Mouse (Mus musculus): Measurements from ENCODE around the gene Wdr62. TPM values are rescaled to one million over a fixed set of nuclear protein-coding genes. Genes with fewer than 3 reads are reported as not detected.

Wdr62 gene
- 1.8 TPM for polyA plus RNA-seq (2015; fragmentation: Illumina TruSeq; extraction: RNeasy Lipid Tissue Mini Kit (QIAGEN cat#74804); ENCODE audit: low read depth, low replicate concordance)

GRCm38 (mm10) chr7:30279951-30280669 is at the start of gene Wdr62, which contains the start of gene Thap8:
Gene Wdr62, minus strand, starts transcription at chr7:30280419.
Gene Thap8, plus strand, starts transcription at chr7:30280094.

GRCm38 (mm10) chr7:30323795-30324194 is 43.6 kb upstream of the Wdr62 start, which contains the start of gene Sdhaf1:
Gene Sdhaf1, minus strand, starts transcription at chr7:30323895.

GRCm38 (mm10) chr7:30321539-30322284 is 41.5 kb upstream of the Wdr62 start, which contains the start of gene E130208F15Rik:
Gene E130208F15Rik, plus strand, starts transcription at chr7:30321740.

GRCm38 (mm10) chr7:30314721-30315155 is 34.5 kb upstream of the Wdr62 start, which contains the start of gene Syne4:
Gene Syne4, plus strand, starts transcription at chr7:30314807.

GRCm38 (mm10) chr7:30308076-30309005 is 28.1 kb upstream of the Wdr62 start, which contains the start of gene Alkbh6:
Gene Alkbh6, plus strand, starts transcription at chr7:30308717.

GRCm38 (mm10) chr7:30291215-30292131 is 11.3 kb upstream of the Wdr62 start, which contains the start of gene Clip3:
Gene Clip3, plus strand, starts transcription at chr7:30291728.

GRCm38 (mm10) chr7:30235625-30236024 is 44.6 kb downstream of the Wdr62 start, which contains the start of gene Ovol3:
Gene Ovol3, minus strand, starts transcription at chr7:30235725.

GRCm38 (mm10) chr7:30231669-30232454 is 48.4 kb downstream of the Wdr62 start, which contains the start of the genes Polr2i and Tbcb:
Gene Polr2i, plus strand, starts transcription at chr7:30231948.
Gene Tbcb, minus strand, starts transcription at chr7:30232272.

GRCm38 (mm10) chr7:30198481-30198971 is 81.7 kb downstream of the Wdr62 start, which contains the start of gene Capns1:
Gene Capns1, minus strand, starts transcription at chr7:30198811.

Other genes starting within 250 kb of the Wdr62 start
- 16.0 TPM for gene Zfp14, start 229.0 kb downstream of the Wdr62 start, polyA plus RNA-seq (2015; fragmentation: Illumina TruSeq; extraction: RNeasy Lipid Tissue Mini Kit (QIAGEN cat#74804); ENCODE audit: low read depth, low replicate concordance)
- gene Zfp82, start 207.5 kb downstream of the Wdr62 start, polyA plus RNA-seq (2015; fragmentation: Illumina TruSeq; extraction: RNeasy Lipid Tissue Mini Kit (QIAGEN cat#74804); ENCODE audit: low read depth, low replicate concordance) = 5.0 TPM
- gene Gm26920, start 190.0 kb downstream of the Wdr62 start, polyA plus RNA-seq (2015; fragmentation: Illumina TruSeq; extraction: RNeasy Lipid Tissue Mini Kit (QIAGEN cat#74804); ENCODE audit: low read depth, low replicate concordance) = 0.83 TPM
- gene Zfp566, start 189.9 kb downstream of the Wdr62 start, polyA plus RNA-seq (2015; fragmentation: Illumina TruSeq; extraction: RNeasy Lipid Tissue Mini Kit (QIAGEN cat#74804); ENCODE audit: low read depth, low replicate concordance) = 7.6 TPM
- gene Zfp260, start 185.6 kb downstream of the Wdr62 start, polyA plus RNA-seq (2015; fragmentation: Illumina TruSeq; extraction: RNeasy Lipid Tissue Mini Kit (QIAGEN cat#74804); ENCODE audit: low read depth, low replicate concordance) = 67.4 TPM
- gene Zfp382, start 158.5 kb downstream of the Wdr62 start, polyA plus RNA-seq (2015; fragmentation: Illumina TruSeq; extraction: RNeasy Lipid Tissue Mini Kit (QIAGEN cat#74804); ENCODE audit: low read depth, low replicate concordance) = 13.2 TPM
- gene Zfp146, start 110.7 kb downstream of the Wdr62 start, polyA plus RNA-seq (2015; fragmentation: Illumina TruSeq; extraction: RNeasy Lipid Tissue Mini Kit (QIAGEN cat#74804); ENCODE audit: low read depth, low replicate concordance) = 38.1 TPM
- 10.0 TPM for gene Cox7a1, start 96.3 kb downstream of the Wdr62 start, polyA plus RNA-seq (2015; fragmentation: Illumina TruSeq; extraction: RNeasy Lipid Tissue Mini Kit (QIAGEN cat#74804); ENCODE audit: low read depth, low replicate concordance)
- 226 TPM for gene Capns1, start 81.6 kb downstream of the Wdr62 start, polyA plus RNA-seq (2015; fragmentation: Illumina TruSeq; extraction: RNeasy Lipid Tissue Mini Kit (QIAGEN cat#74804); ENCODE audit: low read depth, low replicate concordance)
- gene Polr2i, start 48.5 kb downstream of the Wdr62 start, polyA plus RNA-seq (2015; fragmentation: Illumina TruSeq; extraction: RNeasy Lipid Tissue Mini Kit (QIAGEN cat#74804); ENCODE audit: low read depth, low replicate concordance) = 79.0 TPM
- 168 TPM for gene Tbcb, start 48.1 kb downstream of the Wdr62 start, polyA plus RNA-seq (2015; fragmentation: Illumina TruSeq; extraction: RNeasy Lipid Tissue Mini Kit (QIAGEN cat#74804); ENCODE audit: low read depth, low replicate concordance)
- gene Ovol3, start 44.7 kb downstream of the Wdr62 start, polyA plus RNA-seq (2015; fragmentation: Illumina TruSeq; extraction: RNeasy Lipid Tissue Mini Kit (QIAGEN cat#74804); ENCODE audit: low read depth, low replicate concordance) = not detected
- gene Thap8, start 325 bp downstream of the Wdr62 start, polyA plus RNA-seq (2015; fragmentation: Illumina TruSeq; extraction: RNeasy Lipid Tissue Mini Kit (QIAGEN cat#74804); ENCODE audit: low read depth, low replicate concordance) = not detected
- 504 TPM for gene Clip3, start 11.3 kb upstream of the Wdr62 start, polyA plus RNA-seq (2015; fragmentation: Illumina TruSeq; extraction: RNeasy Lipid Tissue Mini Kit (QIAGEN cat#74804); ENCODE audit: low read depth, low replicate concordance)
- gene Alkbh6, start 28.3 kb upstream of the Wdr62 start, polyA plus RNA-seq (2015; fragmentation: Illumina TruSeq; extraction: RNeasy Lipid Tissue Mini Kit (QIAGEN cat#74804); ENCODE audit: low read depth, low replicate concordance) = 87.8 TPM
- gene Syne4, start 34.4 kb upstream of the Wdr62 start, polyA plus RNA-seq (2015; fragmentation: Illumina TruSeq; extraction: RNeasy Lipid Tissue Mini Kit (QIAGEN cat#74804); ENCODE audit: low read depth, low replicate concordance) = 9.7 TPM
- gene E130208F15Rik, start 41.3 kb upstream of the Wdr62 start, polyA plus RNA-seq (2015; fragmentation: Illumina TruSeq; extraction: RNeasy Lipid Tissue Mini Kit (QIAGEN cat#74804); ENCODE audit: low read depth, low replicate concordance) = 0.43 TPM
- gene Sdhaf1, start 43.5 kb upstream of the Wdr62 start, polyA plus RNA-seq (2015; fragmentation: Illumina TruSeq; extraction: RNeasy Lipid Tissue Mini Kit (QIAGEN cat#74804); ENCODE audit: low read depth, low replicate concordance) = 11.2 TPM
- gene Lrfn3, start 82.4 kb upstream of the Wdr62 start, polyA plus RNA-seq (2015; fragmentation: Illumina TruSeq; extraction: RNeasy Lipid Tissue Mini Kit (QIAGEN cat#74804); ENCODE audit: low read depth, low replicate concordance) = 13.9 TPM
- 90.8 TPM for gene Tyrobp, start 133.3 kb upstream of the Wdr62 start, polyA plus RNA-seq (2015; fragmentation: Illumina TruSeq; extraction: RNeasy Lipid Tissue Mini Kit (QIAGEN cat#74804); ENCODE audit: low read depth, low replicate concordance)
- gene Hcst, start 139.4 kb upstream of the Wdr62 start, polyA plus RNA-seq (2015; fragmentation: Illumina TruSeq; extraction: RNeasy Lipid Tissue Mini Kit (QIAGEN cat#74804); ENCODE audit: low read depth, low replicate concordance) = 1.6 TPM
- gene Nfkbid, start 141.3 kb upstream of the Wdr62 start, polyA plus RNA-seq (2015; fragmentation: Illumina TruSeq; extraction: RNeasy Lipid Tissue Mini Kit (QIAGEN cat#74804); ENCODE audit: low read depth, low replicate concordance) = 2.7 TPM
- 972 TPM for gene Aplp1, start 165.1 kb upstream of the Wdr62 start, polyA plus RNA-seq (2015; fragmentation: Illumina TruSeq; extraction: RNeasy Lipid Tissue Mini Kit (QIAGEN cat#74804); ENCODE audit: low read depth, low replicate concordance)
- 9.7 TPM for gene Kirrel2, start 177.3 kb upstream of the Wdr62 start, polyA plus RNA-seq (2015; fragmentation: Illumina TruSeq; extraction: RNeasy Lipid Tissue Mini Kit (QIAGEN cat#74804); ENCODE audit: low read depth, low replicate concordance)
- 1.9 TPM for gene Nphs1, start 177.9 kb upstream of the Wdr62 start, polyA plus RNA-seq (2015; fragmentation: Illumina TruSeq; extraction: RNeasy Lipid Tissue Mini Kit (QIAGEN cat#74804); ENCODE audit: low read depth, low replicate concordance)
- gene Prodh2, start 213.2 kb upstream of the Wdr62 start, polyA plus RNA-seq (2015; fragmentation: Illumina TruSeq; extraction: RNeasy Lipid Tissue Mini Kit (QIAGEN cat#74804); ENCODE audit: low read depth, low replicate concordance) = not detected